Mouse (Mus musculus) lung, postnatal 14 days (tissue): ENCODE data around the gene Phc3.

Experiments used
- DNase-seq: peaks from one replicate; pipeline ENCODE4 v3.0.0; 2021

Gene Phc3

GRCm38 (mm10) chr3:30976991-30977603 is 7.9 kb upstream of the Phc3 start:
- peak; percentile 15 for DNase-seq

- DNase-seq: peak; percentile 85
These were observed 6.0 kb upstream of the Phc3 start for GRCm38 (mm10) chr3:30975102-30975754.

- DNase-seq: peak; percentile 57
These were observed 603 bp downstream of the Phc3 start for GRCm38 (mm10) chr3:30968531-30969092.

- no peak for DNase-seq
These were observed 3.6 kb downstream of the Phc3 start for GRCm38 (mm10) chr3:30965644-30966043.

- no peak for DNase-seq
These were observed 5.0 kb downstream of the Phc3 start for GRCm38 (mm10) chr3:30964216-30964615.

GRCm38 (mm10) chr3:30963100-30963499 is 6.1 kb downstream of the Phc3 start:
- DNase-seq: no peak

- DNase-seq: no peak
These were observed 9.1 kb downstream of the Phc3 start for GRCm38 (mm10) chr3:30959868-30960831.

- no peak for DNase-seq
These were observed 10.5 kb downstream of the Phc3 start for GRCm38 (mm10) chr3:30958709-30959108.

- DNase-seq: no peak
These were observed 12.9 kb downstream of the Phc3 start for GRCm38 (mm10) chr3:30956327-30956726.

GRCm38 (mm10) chr3:30952273-30953070 is 16.7 kb downstream of the Phc3 start:
- DNase-seq: no peak

GRCm38 (mm10) chr3:30951652-30952051 is 17.6 kb downstream of the Phc3 start:
- peak; percentile 41 for DNase-seq

GRCm38 (mm10) chr3:30934384-30934783 is 34.8 kb downstream of the Phc3 start:
- no peak for DNase-seq

GRCm38 (mm10) chr3:30929828-30930227 is 39.4 kb downstream of the Phc3 start:
- DNase-seq: no peak

GRCm38 (mm10) chr3:30927664-30928063 is 41.6 kb downstream of the Phc3 start:
- DNase-seq: no peak

GRCm38 (mm10) chr3:30917160-30917559 is 52.1 kb downstream of the Phc3 start:
- DNase-seq: no peak

- DNase-seq: no peak
These were observed 64.6 kb downstream of the Phc3 start for GRCm38 (mm10) chr3:30904658-30905057.

- DNase-seq: no peak
These were observed 69.8 kb downstream of the Phc3 start for GRCm38 (mm10) chr3:30899407-30899806.

- DNase-seq: peak; percentile 15
These were observed 72.5 kb downstream of the Phc3 start for GRCm38 (mm10) chr3:30896721-30897120.

- DNase-seq: no peak
These were observed 80.2 kb downstream of the Phc3 start for GRCm38 (mm10) chr3:30889014-30889413.

- no peak for DNase-seq
These were observed 81.8 kb downstream of the Phc3 start for GRCm38 (mm10) chr3:30887449-30887848.

- DNase-seq: no peak
These were observed 92.5 kb downstream of the Phc3 start for GRCm38 (mm10) chr3:30876709-30877108.

- DNase-seq: no peak
These were observed 99.2 kb downstream of the Phc3 start for GRCm38 (mm10) chr3:30869995-30870394.
